Mouse (Mus musculus) megakaryocyte, embryonic 14.5 days (primary cell): ENCODE data around the gene Daam2. TPM values are rescaled to one million over a fixed set of nuclear protein-coding genes. Genes with fewer than 3 reads are reported as not detected.

Experiments used
- H3K27me3 ChIP-seq: replicated peaks from 2 replicates; pipeline ENCODE3; 2012; ENCODE audit warnings: inconsistent platforms
- H3K36me3 ChIP-seq: replicated peaks from 2 replicates; pipeline ENCODE3; 2012; ENCODE audit warnings: low read length, inconsistent platforms, mixed read lengths
- H3K4me1 ChIP-seq: 2 replicates; pipeline ENCODE4 v1.6.1; 2012; ENCODE audit warnings: inconsistent platforms
- H3K4me3 ChIP-seq: replicated peaks from 2 replicates; pipeline ENCODE3; 2012; ENCODE audit warnings: moderate library complexity, mild to moderate bottlenecking, inconsistent platforms
- H3K9me3 ChIP-seq: 2 replicates; pipeline ENCODE4 v1.6.1; 2012; ENCODE audit warnings: inconsistent platforms
- FLI1 ChIP-seq: IDR thresholded peaks from 2 replicates; pipeline ENCODE4 v1.6.1; 2012; ENCODE audit warnings: low read length, inconsistent platforms, mixed read lengths
- GATA1 ChIP-seq: IDR thresholded peaks from 3 replicates; pipeline ENCODE4 v1.6.1; 2012; ENCODE audit warnings: mixed read lengths, low read length, inconsistent platforms, borderline replicate concordance
- polyA plus RNA-seq: library from polyadenylated mRNA; stranded (reverse); fragments of >175 nt; gene quantifications from 2 replicates; pipeline ENCODE4 v1.2.3, GENCODE M21; 2012; ENCODE audit warnings: low replicate concordance; ENCODE audit not compliant: insufficient read depth

The Daam2 gene
- polyA plus RNA-seq, result not detected in 2 replicates

- H3K27me3 ChIP-seq, result peaks cover 25% of the 10 kb centered on the region
- TF ChIP-seq GATA1 (no peak), FLI1 (no peak)
- peaks cover 10% of the 10 kb centered on the region; the same call in 1 of the 2 replicates for H3K9me3 ChIP-seq
- no peaks in the 10 kb centered on the region; the same call in 1 of the 2 replicates for H3K4me1 ChIP-seq
- H3K4me3 ChIP-seq, result peak within 1 kb of the TSS; percentile 64
- no peaks in the 10 kb centered on the region for H3K36me3 ChIP-seq
Observed at GRCm38 (mm10) chr17:49563830-49564470, at the start of gene Daam2. TSS of gene Daam2 (minus strand) at chr17:49564343.

GRCm38 (mm10) chr17:49610296-49610695 lies 46.2 kb upstream of the Daam2 start:
- peaks cover 9% of the 10 kb centered on the region; the same call in 1 of the 2 replicates for H3K4me1 ChIP-seq
- H3K27me3 ChIP-seq, result peaks cover 10% of the 10 kb centered on the region
- no peak overlapping the region for H3K4me3 ChIP-seq
- H3K9me3 ChIP-seq, result peaks cover 28% of the 10 kb centered on the region
- H3K36me3 ChIP-seq, result no peaks in the 10 kb centered on the region
- TF ChIP-seq GATA1, result no peak
- TF ChIP-seq FLI1, result no peak

- no peak for TF ChIP-seq FLI1
- no peak for TF ChIP-seq GATA1
- H3K27me3 ChIP-seq, result no peaks in the 10 kb centered on the region
- no peak overlapping the region for H3K4me3 ChIP-seq
- H3K9me3 ChIP-seq, result peaks cover 31% of the 10 kb centered on the region
- H3K4me1 ChIP-seq, result no peaks in the 10 kb centered on the region
- no peaks in the 10 kb centered on the region for H3K36me3 ChIP-seq
Observed at GRCm38 (mm10) chr17:49607351-49608027, 43.3 kb upstream of the Daam2 start.

- TF ChIP-seq FLI1 (no peak), GATA1 (no peak)
- Histone ChIP-seq H3K36me3 (no peaks in the 10 kb centered on the region), H3K4me1 (no peaks in the 10 kb centered on the region), H3K4me3 (no peak overlapping the region), H3K9me3 (peaks cover 39% of the 10 kb centered on the region), H3K27me3 (no peaks in the 10 kb centered on the region)
Observed at GRCm38 (mm10) chr17:49605397-49605796, 41.3 kb upstream of the Daam2 start.

GRCm38 (mm10) chr17:49590051-49590450 lies 25.9 kb upstream of the Daam2 start:
- Histone ChIP-seq H3K4me3 (no peak overlapping the region), H3K36me3 (no peaks in the 10 kb centered on the region), H3K9me3 (peaks cover 22% of the 10 kb centered on the region), H3K4me1 (no peaks in the 10 kb centered on the region), H3K27me3 (no peaks in the 10 kb centered on the region)
- no peak for TF ChIP-seq FLI1
- TF ChIP-seq GATA1, result no peak

GRCm38 (mm10) chr17:49582471-49582870 lies 18.3 kb upstream of the Daam2 start:
- Histone ChIP-seq H3K36me3 (no peaks in the 10 kb centered on the region), H3K4me1 (no peaks in the 10 kb centered on the region), H3K4me3 (no peak overlapping the region), H3K27me3 (no peaks in the 10 kb centered on the region), H3K9me3 (peaks cover 24% of the 10 kb centered on the region)
- TF ChIP-seq GATA1, result no peak
- no peak for TF ChIP-seq FLI1

- Histone ChIP-seq H3K9me3 (peaks cover 34% of the 10 kb centered on the region), H3K4me1 (no peaks in the 10 kb centered on the region), H3K4me3 (no peak overlapping the region), H3K27me3 (no peaks in the 10 kb centered on the region), H3K36me3 (no peaks in the 10 kb centered on the region)
- no peak for TF ChIP-seq FLI1
- TF ChIP-seq GATA1, result no peak
Observed at GRCm38 (mm10) chr17:49577321-49577720, 13.2 kb upstream of the Daam2 start.

GRCm38 (mm10) chr17:49568717-49569116 lies 4.6 kb upstream of the Daam2 start:
- Histone ChIP-seq H3K27me3 (peaks cover 13% of the 10 kb centered on the region), H3K4me1 (no peaks in the 10 kb centered on the region; the same call in 1 of the 2 replicates), H3K36me3 (no peaks in the 10 kb centered on the region), H3K4me3 (no peak overlapping the region), H3K9me3 (peaks cover 43% of the 10 kb centered on the region)
- TF ChIP-seq GATA1 (no peak), FLI1 (no peak)

GRCm38 (mm10) chr17:49564489-49564888 lies 346 bp upstream of the Daam2 start:
- TF ChIP-seq FLI1, result no peak
- no peak for TF ChIP-seq GATA1
- Histone ChIP-seq H3K4me1 (no peaks in the 10 kb centered on the region; the same call in 1 of the 2 replicates), H3K9me3 (peaks cover 12% of the 10 kb centered on the region; the same call in 1 of the 2 replicates), H3K27me3 (peaks cover 25% of the 10 kb centered on the region), H3K4me3 (no peak overlapping the region), H3K36me3 (no peaks in the 10 kb centered on the region)

- Histone ChIP-seq H3K4me1 (no peaks in the 10 kb centered on the region; the same call in 1 of the 2 replicates), H3K9me3 (0 out of 2 replicates have a peak, but pooled peaks cover 7% of the 10 kb centered on the region), H3K4me3 (no peak overlapping the region), H3K36me3 (no peaks in the 10 kb centered on the region), H3K27me3 (peaks cover 25% of the 10 kb centered on the region)
- TF ChIP-seq GATA1 (no peak), FLI1 (no peak)
Observed at GRCm38 (mm10) chr17:49563416-49563780, 745 bp downstream of the Daam2 start.
